Mouse (Mus musculus) ES-Bruce4 (cell line): ENCODE measurements around the gene Atp5e. TPM values are rescaled to one million over a fixed set of nuclear protein-coding genes. Genes with fewer than 3 reads are reported as not detected.

Experiments
- H3K27ac ChIP-seq: 2 replicates; pipeline ENCODE4 v1.5.1; 2012; ENCODE audit warnings: low read length, inconsistent platforms; ENCODE audit not compliant: insufficient read depth
- H3K27me3 ChIP-seq: 2 replicates; pipeline ENCODE4 v1.6.1; 2012; ENCODE audit warnings: mild to moderate bottlenecking, low read length, inconsistent platforms; ENCODE audit not compliant: control insufficient read depth, poor library complexity, insufficient read depth, severe bottlenecking
- H3K36me3 ChIP-seq: 2 replicates; pipeline ENCODE4 v1.6.1; 2012; ENCODE audit warnings: inconsistent platforms, mild to moderate bottlenecking, low read length, moderate library complexity; ENCODE audit not compliant: control insufficient read depth, poor library complexity, insufficient read depth, severe bottlenecking
- H3K4me1 ChIP-seq: one replicate; pipeline ENCODE4 v1.8.1; 2011; ENCODE audit warnings: low read length; ENCODE audit not compliant: control insufficient read depth, insufficient read depth
- H3K4me3 ChIP-seq: 2 replicates; pipeline ENCODE4 v1.5.1; 2011; ENCODE audit warnings: low read depth, mild to moderate bottlenecking, low read length
- H3K9ac ChIP-seq: 2 replicates; pipeline ENCODE4 v1.6.1; 2012; ENCODE audit warnings: low read depth, mild to moderate bottlenecking, inconsistent platforms; ENCODE audit not compliant: poor library complexity, severe bottlenecking
- H3K9me3 ChIP-seq: replicated peaks from 2 replicates; pipeline ENCODE4 v1.6.1; 2012; ENCODE audit warnings: mild to moderate bottlenecking, low read length, inconsistent platforms; ENCODE audit not compliant: control insufficient read depth, poor library complexity, insufficient read depth, severe bottlenecking
- CTCF ChIP-seq: IDR thresholded peaks from one replicate; pipeline ENCODE4 v1.8.1; 2011; ENCODE audit warnings: low read depth, low read length
- EP300 ChIP-seq: IDR thresholded peaks from 2 replicates; pipeline ENCODE4 v1.6.1; 2011; ENCODE audit warnings: low read depth, low read length; ENCODE audit not compliant: insufficient read depth
- POLR2A ChIP-seq: IDR thresholded peaks from one replicate; pipeline ENCODE4 v1.8.1; 2011; ENCODE audit warnings: low read length; ENCODE audit not compliant: insufficient read depth
- polyA plus RNA-seq: library from polyadenylated mRNA; stranded (reverse); fragments of >200 nt; gene quantifications from 2 replicates; pipeline ENCODE4 v1.2.4, GENCODE M21; 2011; ENCODE audit warnings: low read depth; ENCODE audit not compliant: missing spikeins, insufficient read depth, insufficient read length

Atp5e gene
- polyA plus RNA-seq, 1 experiment = 311 TPM

GRCm38 (mm10) chr2:174472818-174473549, 9.1 kb upstream of the Atp5e start, which contains the start of gene Prelid3b:
TSS of gene Prelid3b (minus strand) at chr2:174473081.
- Histone ChIP-seq H3K9ac (peak within 1 kb of the TSS; percentile 82), H3K4me3 (peak within 1 kb of the TSS; percentile 79), H3K4me1 (no peaks in the 10 kb centered on the region), H3K36me3 (peaks cover 11% of the 10 kb centered on the region), H3K27ac (peak within 1 kb of the TSS; percentile 80), H3K27me3 (no peaks in the 10 kb centered on the region), H3K9me3 (no peaks in the 10 kb centered on the region)
- TF ChIP-seq EP300 (no peak), POLR2A (no peak), CTCF (no peak)

- peaks cover 11% of the 10 kb centered on the region for H3K36me3 ChIP-seq
- H3K27me3 ChIP-seq = no peaks in the 10 kb centered on the region
- TF ChIP-seq EP300 (no peak), CTCF (no peak), POLR2A (no peak)
- H3K9me3 ChIP-seq = no peaks in the 10 kb centered on the region
- H3K4me1 ChIP-seq = no peaks in the 10 kb centered on the region
- no peak overlapping the region for H3K27ac ChIP-seq
- H3K9ac ChIP-seq = peak overlapping the region; percentile 82
- peak overlapping the region; percentile 69 for H3K4me3 ChIP-seq
Observed at GRCm38 (mm10) chr2:174472407-174472806, 8.5 kb upstream of the Atp5e start.

DNA sequence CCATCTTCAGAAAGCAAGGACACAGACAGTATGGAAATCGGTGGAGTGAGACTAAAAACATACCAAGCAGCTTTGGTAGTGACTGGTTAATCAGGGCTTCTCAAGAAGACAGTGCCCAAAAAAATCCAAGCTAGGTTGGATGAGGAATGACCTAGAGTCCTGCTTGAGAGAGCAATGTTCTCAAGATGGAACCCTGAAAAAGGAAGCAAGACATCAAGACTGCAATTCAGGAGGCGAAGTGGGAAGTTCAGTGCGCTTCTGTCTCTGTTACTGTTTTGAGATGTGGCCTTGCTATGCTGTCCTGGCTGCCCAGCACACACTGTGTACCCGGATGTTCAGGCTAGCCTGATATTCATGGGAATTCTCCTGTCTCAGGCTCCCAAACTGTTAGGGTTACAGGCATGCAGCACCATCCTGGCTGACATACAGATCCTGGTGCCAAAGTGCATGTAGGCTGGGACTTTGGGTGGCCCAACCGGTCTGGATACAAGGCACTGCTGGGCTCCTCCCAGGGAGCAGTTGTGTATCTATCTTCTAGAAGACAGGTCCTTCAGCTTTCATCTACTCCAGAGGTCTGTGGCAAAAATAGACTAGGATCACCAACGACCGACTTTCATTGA, 7.0 kb upstream of the Atp5e start:
- H3K4me1 ChIP-seq = no peaks in the 10 kb centered on the region
- no peak for TF ChIP-seq POLR2A
- no peak for TF ChIP-seq CTCF
- no peak for TF ChIP-seq EP300
- no peaks in the 10 kb centered on the region for H3K27me3 ChIP-seq
- peaks cover 14% of the 10 kb centered on the region for H3K36me3 ChIP-seq
- no peak overlapping the region for H3K4me3 ChIP-seq
- no peaks in the 10 kb centered on the region for H3K9me3 ChIP-seq
- no peak overlapping the region for H3K27ac ChIP-seq
- no peak overlapping the region for H3K9ac ChIP-seq

GRCm38 (mm10) chr2:174470333-174470732, 6.4 kb upstream of the Atp5e start:
- no peaks in the 10 kb centered on the region for H3K27me3 ChIP-seq
- H3K9ac ChIP-seq = no peak overlapping the region
- no peak overlapping the region for H3K27ac ChIP-seq
- no peaks in the 10 kb centered on the region for H3K4me1 ChIP-seq
- H3K9me3 ChIP-seq = no peaks in the 10 kb centered on the region
- TF ChIP-seq EP300 = no peak
- no peak for TF ChIP-seq POLR2A
- no peak overlapping the region for H3K4me3 ChIP-seq
- peaks cover 14% of the 10 kb centered on the region for H3K36me3 ChIP-seq

GRCm38 (mm10) chr2:174463370-174463769, 535 bp downstream of the Atp5e start:
- Histone ChIP-seq H3K9ac (peak overlapping the region; percentile 72), H3K27ac (0 out of 2 replicates have a peak overlapping the region, but pooled peaks have one; percentile 6), H3K4me1 (no peaks in the 10 kb centered on the region), H3K9me3 (no peaks in the 10 kb centered on the region), H3K36me3 (peaks cover 17% of the 10 kb centered on the region), H3K27me3 (no peaks in the 10 kb centered on the region), H3K4me3 (peak overlapping the region; percentile 93)
- no peak for TF ChIP-seq POLR2A
- no peak for TF ChIP-seq EP300
- no peak for TF ChIP-seq CTCF

DNA sequence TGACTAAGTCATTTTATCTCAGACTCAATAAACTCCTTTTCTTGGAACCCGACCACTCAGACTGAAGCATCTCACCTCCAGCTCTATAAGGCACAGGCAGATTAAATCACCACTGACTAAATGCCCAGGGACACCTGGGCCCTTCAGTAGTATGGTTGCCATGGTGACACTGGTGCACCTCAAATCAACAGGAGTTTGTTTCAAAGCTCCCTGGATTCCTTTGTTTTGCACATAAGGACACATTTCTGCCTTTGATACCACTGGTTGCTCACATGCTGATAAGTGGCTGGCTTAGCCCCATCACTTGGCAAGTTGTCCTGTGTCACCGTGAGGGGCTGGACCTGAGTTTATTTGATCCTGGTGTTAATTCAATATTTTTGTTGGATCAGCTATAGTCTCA, 4.5 kb downstream of the Atp5e start:
- Histone ChIP-seq H3K27me3 (no peaks in the 10 kb centered on the region), H3K9ac (no peak overlapping the region), H3K9me3 (no peaks in the 10 kb centered on the region), H3K27ac (no peak overlapping the region), H3K4me1 (no peaks in the 10 kb centered on the region), H3K36me3 (peaks cover 14% of the 10 kb centered on the region), H3K4me3 (no peak overlapping the region)
- TF ChIP-seq POLR2A = no peak
- TF ChIP-seq CTCF = no peak
- no peak for TF ChIP-seq EP300
